Mouse (Mus musculus) central nervous system, embryonic 14 days (tissue): ENCODE measurements around the gene Ift27. TPM values are rescaled to one million over a fixed set of nuclear protein-coding genes. Genes with fewer than 3 reads are reported as not detected.

Experiments
- polyA plus RNA-seq: library from polyadenylated mRNA; depleted of rRNA; stranded (reverse); fragments of >200 nt; gene quantifications from 2 replicates; pipeline ENCODE4 v1.2.3, GENCODE M21; 2012; rRNA removed

Ift27 gene
- 50.7 and 55.9 TPM in 2 replicates for polyA plus RNA-seq

GRCm38 (mm10) chr15:78173972-78174886 lies at the start of gene Ift27:
TSS of gene Ift27 (minus strand) at chr15:78174107.

DNA sequence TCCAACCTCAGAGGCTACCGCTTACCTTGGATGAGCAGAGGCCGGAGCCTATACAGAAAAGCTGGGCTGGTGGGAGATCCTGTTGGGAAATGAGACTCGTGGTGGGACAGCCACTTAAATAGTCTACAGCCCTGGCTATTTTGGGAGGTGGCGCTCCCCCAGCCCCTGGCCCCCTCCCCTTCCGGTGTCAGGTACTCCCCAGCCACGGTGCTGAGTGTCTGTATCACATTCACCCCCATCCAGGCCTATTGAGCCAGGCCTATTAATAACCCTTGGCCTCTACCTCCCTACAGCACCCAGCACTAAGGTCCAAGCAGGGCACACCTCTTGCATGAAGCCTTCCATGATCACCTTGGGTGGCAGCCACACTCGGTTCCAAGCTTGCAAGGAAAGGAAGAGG lies 32.4 kb upstream of the Ift27 start, which contains the start of gene Pvalb:
TSS of gene Pvalb (minus strand) at position 89 of the 400 bp plus-strand sequence.

GRCm38 (mm10) chr15:78119704-78120103 lies 54.2 kb downstream of the Ift27 start, which contains the start of gene Cacng2:
TSS of gene Cacng2 (minus strand) at chr15:78120028.

Other genes starting within 250 kb of the Ift27 start
- 177 and 184 TPM in 2 replicates for gene Txn2, start 245.1 kb downstream of the Ift27 start, polyA plus RNA-seq
- gene Foxred2, start 217.4 kb downstream of the Ift27 start, polyA plus RNA-seq, result 14.5 and 18.8 TPM in 2 replicates
- gene Eif3d, start 203.3 kb downstream of the Ift27 start, polyA plus RNA-seq, result 197 and 203 TPM in 2 replicates
- 8.1 and 10.7 TPM in 2 replicates for gene Cacng2, start 54.1 kb downstream of the Ift27 start, polyA plus RNA-seq
- gene Pvalb, start 32.3 kb upstream of the Ift27 start, polyA plus RNA-seq, result 1.8 and 4.5 TPM in 2 replicates
- gene Ncf4, start 70.7 kb upstream of the Ift27 start, polyA plus RNA-seq, result 1.8 and 2.5 TPM in 2 replicates
- gene Csf2rb2, start 131.6 kb upstream of the Ift27 start, polyA plus RNA-seq, result 0.61 and 0.89 TPM in 2 replicates
- gene Csf2rb, start 151.6 kb upstream of the Ift27 start, polyA plus RNA-seq, result 1.2 and 1.9 TPM in 2 replicates
- gene Tex33, start 221.8 kb upstream of the Ift27 start, polyA plus RNA-seq, result 0.16 TPM in 1 of 2 replicates, not detected in the other
- 11.1 and 12.4 TPM in 2 replicates for gene Tst, start 231.8 kb upstream of the Ift27 start, polyA plus RNA-seq
- 76.1 and 98.9 TPM in 2 replicates for gene Mpst, start 232.3 kb upstream of the Ift27 start, polyA plus RNA-seq